Mouse (Mus musculus): ENCODE measurements at regions not wholly inside any gene's neighbourhood (a gene's known extent, or its start where the extent isn't known, plus 50 kb on each side); places are given as distances from the start of the nearest gene placed in this dataset.

- no peaks in the 10 kb centered on the region for H3K9me3 ChIP-seq
- no peak overlapping the region for H3K4me3 ChIP-seq
- WGBS, result 86% methylated on average over 11 of the region's 11 CpGs
- H3K4me2 ChIP-seq, result no peak overlapping the region
- no peak overlapping the region for H3K27ac ChIP-seq
- H3K9ac ChIP-seq, result no peak overlapping the region
- H3K36me3 ChIP-seq, result no peaks in the 10 kb centered on the region
- no peaks in the 10 kb centered on the region for H3K27me3 ChIP-seq
- no peak for ATAC-seq (ENCODE audit: insufficient number of reproducible peaks, insufficient read depth, low FRiP score, low TSS enrichment, low read depth)
- no peaks in the 10 kb centered on the region for H3K4me1 ChIP-seq
Measured at GRCm38 (mm10) chr1:190639846-190640245, 271.7 kb downstream of the Rps6kc1 start.

- Histone ChIP-seq H3K4me3 (no peak overlapping the region), H3K36me3 (no peaks in the 10 kb centered on the region), H3K9me3 (no peaks in the 10 kb centered on the region), H3K27ac (no peak overlapping the region), H3K9ac (no peak overlapping the region), H3K4me2 (no peak overlapping the region), H3K4me1 (no peaks in the 10 kb centered on the region), H3K27me3 (no peaks in the 10 kb centered on the region)
- WGBS, result 78% methylated on average over 2 of the region's 2 CpGs
- ATAC-seq (ENCODE audit: insufficient number of reproducible peaks, insufficient read depth, low FRiP score, low TSS enrichment, low read depth), result no peak
Measured at GRCm38 (mm10) chr1:190634935-190635334, 276.6 kb downstream of the Rps6kc1 start.

- H3K4me1 ChIP-seq, result no peaks in the 10 kb centered on the region
- H3K36me3 ChIP-seq, result no peaks in the 10 kb centered on the region
- no peak overlapping the region for H3K4me3 ChIP-seq
- no peak overlapping the region for H3K27ac ChIP-seq
- H3K9me3 ChIP-seq, result no peaks in the 10 kb centered on the region
- no peak overlapping the region for H3K4me2 ChIP-seq
- no peaks in the 10 kb centered on the region for H3K27me3 ChIP-seq
- ATAC-seq (ENCODE audit: insufficient number of reproducible peaks, insufficient read depth, low FRiP score, low TSS enrichment, low read depth), result no peak
- no peak overlapping the region for H3K9ac ChIP-seq
- 57% methylated on average over 2 of the region's 2 CpGs for WGBS
Measured at GRCm38 (mm10) chr1:190631641-190632040, 279.9 kb downstream of the Rps6kc1 start.

- no peak overlapping the region for H3K9ac ChIP-seq
- H3K4me3 ChIP-seq, result no peak overlapping the region
- no peaks in the 10 kb centered on the region for H3K4me1 ChIP-seq
- H3K27ac ChIP-seq, result no peak overlapping the region
- no peaks in the 10 kb centered on the region for H3K27me3 ChIP-seq
- no peak for ATAC-seq (ENCODE audit: insufficient number of reproducible peaks, insufficient read depth, low FRiP score, low TSS enrichment, low read depth)
- 88% methylated on average over 5 of the region's 5 CpGs for WGBS
- H3K9me3 ChIP-seq, result no peaks in the 10 kb centered on the region
- no peak overlapping the region for H3K4me2 ChIP-seq
- no peaks in the 10 kb centered on the region for H3K36me3 ChIP-seq
Measured at GRCm38 (mm10) chr1:190630193-190630592, 281.4 kb downstream of the Rps6kc1 start.

GRCm38 (mm10) chr1:190623916-190624315 is 287.7 kb downstream of the Rps6kc1 start:
- Histone ChIP-seq H3K27me3 (no peaks in the 10 kb centered on the region), H3K4me2 (no peak overlapping the region), H3K4me3 (no peak overlapping the region), H3K9ac (no peak overlapping the region), H3K9me3 (peaks cover 7% of the 10 kb centered on the region; the same call in 1 of the 2 replicates), H3K36me3 (no peaks in the 10 kb centered on the region), H3K27ac (no peak overlapping the region), H3K4me1 (no peaks in the 10 kb centered on the region)
- 86% methylated on average over 8 of the region's 8 CpGs for WGBS
- no peak for ATAC-seq (ENCODE audit: insufficient number of reproducible peaks, insufficient read depth, low FRiP score, low TSS enrichment, low read depth)

- no peak overlapping the region for H3K9ac ChIP-seq
- H3K4me1 ChIP-seq, result no peaks in the 10 kb centered on the region
- H3K4me3 ChIP-seq, result no peak overlapping the region
- H3K36me3 ChIP-seq, result no peaks in the 10 kb centered on the region
- no peak for ATAC-seq (ENCODE audit: insufficient number of reproducible peaks, insufficient read depth, low FRiP score, low TSS enrichment, low read depth)
- no peaks in the 10 kb centered on the region for H3K27me3 ChIP-seq
- H3K27ac ChIP-seq, result no peak overlapping the region
- 81% methylated on average over 3 of the region's 3 CpGs for WGBS
- no peaks in the 10 kb centered on the region for H3K9me3 ChIP-seq
- no peak overlapping the region for H3K4me2 ChIP-seq
Measured at GRCm38 (mm10) chr1:190600425-190600824, 311.1 kb downstream of the Rps6kc1 start.

GRCm38 (mm10) chr1:190599622-190600021 is 311.9 kb downstream of the Rps6kc1 start:
- no peaks in the 10 kb centered on the region for H3K27me3 ChIP-seq
- no peak overlapping the region for H3K9ac ChIP-seq
- H3K27ac ChIP-seq, result no peak overlapping the region
- no peaks in the 10 kb centered on the region for H3K36me3 ChIP-seq
- 86% methylated on average over 11 of the region's 11 CpGs for WGBS
- H3K4me2 ChIP-seq, result no peak overlapping the region
- ATAC-seq (ENCODE audit: insufficient number of reproducible peaks, insufficient read depth, low FRiP score, low TSS enrichment, low read depth), result no peak
- no peaks in the 10 kb centered on the region for H3K4me1 ChIP-seq
- H3K4me3 ChIP-seq, result no peak overlapping the region
- H3K9me3 ChIP-seq, result no peaks in the 10 kb centered on the region

GRCm38 (mm10) chr1:190596209-190596608 is 315.4 kb downstream of the Rps6kc1 start:
- no peak overlapping the region for H3K27ac ChIP-seq
- no peak for ATAC-seq (ENCODE audit: insufficient number of reproducible peaks, insufficient read depth, low FRiP score, low TSS enrichment, low read depth)
- H3K9ac ChIP-seq, result no peak overlapping the region
- H3K9me3 ChIP-seq, result no peaks in the 10 kb centered on the region
- no peaks in the 10 kb centered on the region for H3K4me1 ChIP-seq
- no peak overlapping the region for H3K4me2 ChIP-seq
- no peaks in the 10 kb centered on the region for H3K27me3 ChIP-seq
- no peak overlapping the region for H3K4me3 ChIP-seq
- 85% methylated on average over 2 of the region's 2 CpGs for WGBS
- no peaks in the 10 kb centered on the region for H3K36me3 ChIP-seq

- no peaks in the 10 kb centered on the region for H3K27me3 ChIP-seq
- 92% methylated on average over 7 of the region's 7 CpGs for WGBS
- no peak for ATAC-seq (ENCODE audit: insufficient number of reproducible peaks, insufficient read depth, low FRiP score, low TSS enrichment, low read depth)
- no peaks in the 10 kb centered on the region for H3K9me3 ChIP-seq
- H3K4me2 ChIP-seq, result no peak overlapping the region
- no peak overlapping the region for H3K4me3 ChIP-seq
- no peak overlapping the region for H3K27ac ChIP-seq
- H3K9ac ChIP-seq, result no peak overlapping the region
- H3K4me1 ChIP-seq, result no peaks in the 10 kb centered on the region
- no peaks in the 10 kb centered on the region for H3K36me3 ChIP-seq
Measured at GRCm38 (mm10) chr1:190591621-190592020, 319.9 kb downstream of the Rps6kc1 start.

GRCm38 (mm10) chr1:190589586-190589985 is 322.0 kb downstream of the Rps6kc1 start:
- Histone ChIP-seq H3K4me3 (no peak overlapping the region), H3K9ac (no peak overlapping the region), H3K4me2 (no peak overlapping the region), H3K27me3 (no peaks in the 10 kb centered on the region), H3K36me3 (no peaks in the 10 kb centered on the region), H3K27ac (no peak overlapping the region), H3K4me1 (no peaks in the 10 kb centered on the region), H3K9me3 (no peaks in the 10 kb centered on the region)
- no peak for ATAC-seq (ENCODE audit: insufficient number of reproducible peaks, insufficient read depth, low FRiP score, low TSS enrichment, low read depth)
- 77% methylated on average over 2 of the region's 2 CpGs for WGBS

GRCm38 (mm10) chr1:190583272-190583671 is 328.3 kb downstream of the Rps6kc1 start:
- 80% methylated on average over 6 of the region's 6 CpGs for WGBS
- no peaks in the 10 kb centered on the region for H3K9me3 ChIP-seq
- no peak for ATAC-seq (ENCODE audit: insufficient number of reproducible peaks, insufficient read depth, low FRiP score, low TSS enrichment, low read depth)

GRCm38 (mm10) chr1:190580653-190581052 is 330.9 kb downstream of the Rps6kc1 start:
- no peaks in the 10 kb centered on the region for H3K9me3 ChIP-seq
- no peak for ATAC-seq (ENCODE audit: insufficient number of reproducible peaks, insufficient read depth, low FRiP score, low TSS enrichment, low read depth)
- no peaks in the 10 kb centered on the region for H3K36me3 ChIP-seq
- no peak overlapping the region for H3K27ac ChIP-seq
- no peaks in the 10 kb centered on the region for H3K4me1 ChIP-seq
- no peak overlapping the region for H3K4me2 ChIP-seq
- no peak overlapping the region for H3K4me3 ChIP-seq
- no peaks in the 10 kb centered on the region for H3K27me3 ChIP-seq
- 92% methylated on average over 1 of the region's 1 CpGs for WGBS
- H3K9ac ChIP-seq, result no peak overlapping the region

More at GRCm38 (mm10) chr1:190583272-190583671, 328.3 kb downstream of the Rps6kc1 start:
- Histone ChIP-seq H3K4me1 (no peaks in the 10 kb centered on the region), H3K27ac (no peak overlapping the region), H3K9ac (no peak overlapping the region), H3K4me3 (no peak overlapping the region), H3K27me3 (no peaks in the 10 kb centered on the region), H3K4me2 (no peak overlapping the region), H3K36me3 (no peaks in the 10 kb centered on the region)

GRCm38 (mm10) chr1:190570981-190571380 is 340.6 kb downstream of the Rps6kc1 start:
- no peak for ATAC-seq (ENCODE audit: insufficient number of reproducible peaks, insufficient read depth, low FRiP score, low TSS enrichment, low read depth)
- Histone ChIP-seq H3K36me3 (no peaks in the 10 kb centered on the region), H3K27me3 (no peaks in the 10 kb centered on the region), H3K9ac (no peak overlapping the region), H3K9me3 (no peaks in the 10 kb centered on the region), H3K4me2 (no peak overlapping the region), H3K4me3 (no peak overlapping the region), H3K27ac (no peak overlapping the region), H3K4me1 (no peaks in the 10 kb centered on the region)
- 75% methylated on average over 4 of the region's 4 CpGs for WGBS

Measured in embryonic facial prominence, embryonic 13.5 days (tissue).